Mouse (Mus musculus) mesoderm, embryonic 11.5 days (tissue): ENCODE data around the gene Odf3.

Experiments used
- DNase-seq: peaks from one replicate; pipeline ENCODE4 v3.0.0-alpha.2; 2012; ENCODE audit warnings: low read depth, low spot score

Odf3 gene

GRCm38 (mm10) chr7:140844905-140845665 lies 2.5 kb upstream of the Odf3 start, which contains the start of gene Scgb1c1:
TSS of gene Scgb1c1 (plus strand) at chr7:140845547.
- DNase-seq, result peak; percentile 91

DNA sequence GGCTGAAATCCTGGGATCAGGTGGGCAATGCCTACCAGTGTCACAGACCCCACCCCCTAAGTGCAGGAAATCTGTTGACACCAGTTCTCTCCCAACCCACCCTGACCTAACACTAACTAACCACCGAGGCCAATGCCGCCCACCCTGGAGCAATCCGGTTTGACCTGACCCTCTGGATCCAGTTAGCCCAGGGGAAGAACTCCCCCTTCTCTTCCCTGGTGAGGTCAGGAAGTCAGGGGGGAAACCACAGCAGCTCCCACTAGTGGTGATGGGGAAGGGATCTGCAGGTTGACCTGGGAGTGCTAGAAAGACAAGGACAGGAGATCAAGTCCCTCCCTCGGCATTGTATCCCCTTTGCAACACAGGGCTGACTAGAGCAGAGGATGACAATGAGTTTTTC lies 1.9 kb upstream of the Odf3 start:
- DNase-seq, result no peak

DNA sequence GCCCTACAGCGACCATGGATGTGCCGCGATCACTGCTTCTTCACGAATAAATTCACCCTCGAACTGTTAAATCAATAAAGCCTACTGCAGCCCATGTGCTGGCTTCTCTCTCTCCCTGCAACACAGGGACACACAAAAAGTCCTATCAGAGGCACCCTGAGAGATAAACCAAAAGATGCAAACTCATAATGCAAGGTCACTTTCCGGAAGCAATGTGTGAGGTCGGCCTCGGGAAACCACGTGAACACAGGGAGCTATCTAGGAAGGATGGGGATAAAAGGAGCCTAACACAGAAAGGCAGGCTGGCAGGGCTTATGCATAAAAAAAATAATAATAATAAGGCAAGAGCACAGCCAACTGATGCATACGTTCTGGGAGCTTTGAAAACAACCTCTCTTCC lies 929 bp upstream of the Odf3 start:
- no peak for DNase-seq

GRCm38 (mm10) chr7:140848591-140848990 lies 986 bp downstream of the Odf3 start:
- no peak for DNase-seq

GRCm38 (mm10) chr7:140851916-140852315 lies 4.3 kb downstream of the Odf3 start:
- DNase-seq, result no peak

GRCm38 (mm10) chr7:140853386-140853785 lies 5.8 kb downstream of the Odf3 start:
- DNase-seq, result no peak

- DNase-seq, result no peak
Observed at GRCm38 (mm10) chr7:140854483-140854882, 6.9 kb downstream of the Odf3 start.

DNA sequence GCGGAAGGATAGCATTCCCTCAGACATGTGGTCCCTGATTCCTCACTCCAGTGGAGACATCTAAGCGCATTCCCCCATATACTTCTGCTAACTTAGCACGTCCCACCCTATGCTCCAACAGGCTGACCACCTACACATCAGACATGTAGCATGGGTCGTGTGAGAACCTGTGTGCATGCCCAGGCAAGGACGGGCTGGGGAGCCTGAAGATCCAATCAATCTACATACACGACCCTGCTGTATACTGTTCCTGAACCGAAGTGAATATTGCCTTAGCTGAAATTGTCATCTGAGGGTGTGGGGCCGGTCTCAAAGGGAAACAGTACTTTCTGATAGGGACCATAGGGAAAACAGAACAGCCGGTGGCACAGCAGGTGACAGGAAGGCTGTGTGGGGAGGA lies 7.6 kb downstream of the Odf3 start:
- DNase-seq, result no peak

DNA sequence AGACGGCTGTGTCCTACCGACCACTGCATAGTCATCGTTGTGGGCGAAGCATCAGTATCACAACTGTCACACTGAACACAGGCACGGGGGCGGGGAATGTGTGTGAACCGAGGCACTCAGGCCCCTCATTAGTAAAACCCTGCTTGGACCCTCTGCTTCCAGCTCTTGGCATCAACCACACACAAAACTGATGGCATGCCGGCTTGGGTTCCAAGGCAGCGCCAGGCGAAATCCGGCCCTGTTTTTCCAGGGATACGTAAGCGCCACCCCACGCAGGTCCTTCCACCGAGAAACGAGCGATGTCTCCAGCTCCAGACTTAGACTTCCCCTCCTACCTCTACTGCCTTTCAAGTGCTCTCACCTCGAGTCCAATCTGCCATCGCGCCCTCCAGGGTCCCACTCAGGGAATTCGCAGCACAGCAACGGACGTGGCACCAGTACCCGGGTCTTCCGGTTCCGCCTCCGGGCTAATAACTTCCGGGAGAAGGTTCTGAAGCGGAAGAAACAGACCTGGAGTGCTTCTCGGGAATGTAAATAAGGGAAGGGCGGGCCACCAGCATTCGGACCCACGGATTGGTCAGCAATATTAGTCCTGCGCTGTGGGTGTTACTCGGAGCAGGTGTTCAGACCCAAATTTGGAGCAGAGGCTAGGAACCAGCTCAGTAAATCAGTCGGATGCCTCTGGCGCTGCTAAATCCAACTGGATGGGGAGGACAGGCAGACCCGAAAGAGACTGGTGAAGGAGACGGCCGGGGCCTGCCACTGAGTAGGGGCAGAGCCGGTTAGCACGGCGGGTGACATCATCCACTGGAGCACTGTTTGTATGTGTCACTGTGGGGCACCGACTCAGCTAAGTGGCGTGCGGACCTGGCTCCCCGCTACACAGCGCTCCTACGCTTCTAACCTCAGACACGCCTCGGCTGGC lies 8.5 kb downstream of the Odf3 start, which contains the start of gene Gm45785:
Gene Gm45785 (minus strand): TSS at position 472 of the 925 bp plus-strand sequence.
- DNase-seq, result peak; percentile 92

DNA sequence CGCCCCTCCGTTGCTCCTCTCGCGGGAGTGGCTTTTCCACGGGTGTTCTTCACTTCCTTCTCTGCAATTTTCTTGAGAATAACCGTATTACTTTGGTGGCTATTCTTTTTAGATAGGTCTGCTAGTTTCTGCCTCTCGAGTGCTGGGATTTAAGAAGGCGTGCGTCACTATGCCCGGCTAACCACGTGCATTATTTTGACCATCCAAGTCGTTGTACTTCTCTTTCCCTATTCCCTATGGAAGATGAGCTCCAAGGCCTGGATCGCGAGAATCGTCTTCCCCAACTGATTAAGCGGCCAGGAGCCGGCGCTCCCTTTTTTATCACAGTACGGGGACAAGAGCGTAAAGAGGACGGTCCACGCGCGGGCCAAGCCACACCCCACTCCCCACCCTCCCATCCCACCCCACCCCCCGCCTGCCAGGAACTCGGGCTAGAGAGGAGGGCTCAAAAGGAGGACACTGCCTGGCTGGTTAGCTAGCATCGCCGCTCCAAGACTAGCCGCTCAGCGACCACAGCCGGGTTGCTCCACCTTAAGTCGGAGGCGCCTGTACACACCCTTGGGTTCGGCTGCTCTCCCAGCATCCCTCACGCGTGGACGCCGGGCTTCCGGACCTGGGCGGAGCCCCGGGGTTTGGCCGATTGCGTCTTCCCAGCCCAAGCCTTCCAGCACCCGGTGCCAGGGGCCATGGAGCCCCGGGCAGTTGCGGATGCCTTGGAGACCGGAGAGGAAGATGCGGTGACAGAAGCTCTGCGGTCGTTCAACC lies 9.4 kb downstream of the Odf3 start, which contains the start of gene Ric8a:
Gene Ric8a (plus strand): TSS at position 173 of the 765 bp plus-strand sequence.
- DNase-seq, result peak; percentile 79

- DNase-seq, result peak; percentile 6
Observed at GRCm38 (mm10) chr7:140857550-140858505, 10.2 kb downstream of the Odf3 start, which contains the start of gene Bet1l. TSS of gene Bet1l (minus strand) at chr7:140857577.

DNA sequence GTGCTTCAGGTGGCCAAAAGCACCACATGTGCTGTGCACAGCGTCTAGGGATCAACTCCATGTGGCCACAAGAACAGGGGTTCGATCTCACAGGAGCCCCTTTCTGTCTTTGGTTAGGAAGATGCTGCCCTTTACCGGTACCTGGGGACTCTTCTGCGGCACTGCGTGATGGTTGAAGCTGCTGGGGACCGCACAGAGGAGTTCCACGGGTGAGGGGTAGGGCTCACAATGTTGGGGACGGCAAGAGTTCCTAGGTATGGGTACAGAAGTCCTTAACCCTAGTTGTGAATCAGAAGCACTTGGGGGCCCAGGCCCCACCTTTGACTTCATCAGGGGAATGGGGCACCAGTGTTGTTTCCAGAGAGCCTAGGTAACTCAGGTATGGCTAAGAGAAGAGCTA lies 11.1 kb downstream of the Odf3 start:
- no peak for DNase-seq

DNA sequence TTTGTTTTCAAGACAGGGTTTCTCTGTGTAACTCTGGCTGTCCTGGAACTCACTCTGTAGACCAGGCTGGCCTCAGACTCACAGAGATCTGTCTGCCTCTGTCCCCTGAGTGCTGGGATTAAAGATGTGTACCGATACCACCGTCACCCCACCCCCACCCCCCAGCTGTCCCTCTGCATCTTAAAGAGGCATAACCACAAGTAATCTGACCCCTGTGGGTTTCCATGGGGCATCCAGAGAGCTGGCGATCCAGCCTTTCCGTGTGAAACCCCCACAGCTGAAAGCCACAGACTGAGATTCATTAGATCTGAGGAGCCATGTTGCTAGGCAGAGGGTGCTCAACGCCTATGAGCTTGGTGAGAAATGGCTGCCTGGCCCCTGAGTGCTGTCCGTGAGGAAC lies 12.4 kb downstream of the Odf3 start:
- no peak for DNase-seq

DNA sequence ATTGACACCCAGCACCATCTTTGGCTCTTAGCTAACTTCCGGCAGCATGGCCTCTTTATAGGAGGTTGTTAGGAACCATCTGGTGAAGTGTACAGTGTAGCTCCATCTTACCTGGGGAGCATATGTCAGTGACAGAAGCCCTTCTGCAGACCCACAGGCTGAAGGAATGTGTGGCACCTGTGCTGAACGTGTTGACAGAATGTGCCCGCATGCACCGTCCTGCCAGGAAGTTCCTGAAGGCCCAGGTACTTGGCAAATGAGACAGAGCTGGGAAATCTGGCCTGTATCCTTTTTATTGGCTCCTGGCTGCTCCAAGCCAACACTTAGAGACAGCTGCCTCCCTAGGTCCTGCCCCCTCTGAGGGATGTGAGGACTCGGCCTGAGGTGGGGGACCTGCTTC lies 13.1 kb downstream of the Odf3 start:
- DNase-seq, result no peak

GRCm38 (mm10) chr7:140864761-140865160 lies 17.2 kb downstream of the Odf3 start:
- no peak for DNase-seq

- DNase-seq, result no peak
Observed at GRCm38 (mm10) chr7:140874224-140874623, 26.6 kb downstream of the Odf3 start.

GRCm38 (mm10) chr7:140877364-140877763 lies 29.8 kb downstream of the Odf3 start:
- DNase-seq, result no peak

DNA sequence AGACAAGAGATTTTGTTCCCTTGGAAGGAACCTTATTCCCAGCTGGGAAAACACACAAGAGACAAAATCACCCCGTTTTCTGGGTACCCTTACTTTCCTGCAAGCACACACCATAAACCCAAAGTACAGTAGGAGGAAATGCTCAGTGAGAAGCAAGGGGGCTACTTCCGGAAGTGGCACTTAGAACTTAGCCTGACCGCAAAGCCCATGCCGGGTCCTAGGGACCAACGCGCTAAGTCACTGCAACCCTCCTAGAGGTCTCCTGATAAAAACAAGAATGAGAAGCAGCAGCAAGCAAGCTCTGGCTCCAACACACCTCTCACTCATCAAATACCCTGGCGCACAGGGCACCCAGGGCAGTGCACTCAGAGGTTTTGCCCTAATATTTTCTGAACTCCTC lies 31.8 kb downstream of the Odf3 start:
- no peak for DNase-seq

DNA sequence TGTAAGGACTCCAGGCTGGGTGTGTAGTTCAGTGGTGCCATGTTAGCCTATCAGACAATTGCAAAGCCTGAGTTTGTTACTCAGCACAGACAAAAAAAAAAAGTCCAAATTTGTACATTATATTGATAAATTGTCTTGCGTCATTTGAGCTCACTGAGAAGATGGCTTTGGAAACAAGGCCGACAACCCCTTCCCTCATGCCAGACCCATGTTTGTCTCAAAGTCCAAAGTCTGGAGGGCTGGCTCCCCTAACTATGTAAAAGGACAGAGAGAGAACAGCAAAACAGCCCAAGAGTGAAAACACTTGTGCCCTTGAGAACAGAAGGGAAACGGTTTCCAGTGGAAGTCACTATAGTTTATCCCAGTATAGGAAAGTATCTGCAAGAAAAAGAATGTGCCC lies 32.8 kb downstream of the Odf3 start:
- DNase-seq, result no peak

- no peak for DNase-seq
Observed at GRCm38 (mm10) chr7:140880865-140881515, 33.4 kb downstream of the Odf3 start.
